Mouse (Mus musculus) A20 (cell line): ENCODE data around the gene Gm49721.
"Not testable (repeated sequence)": the region's sequence is repeated elsewhere in the genome, so short reads cannot be mapped to it uniquely, and the experiment has no call there.

Experiments
- DNase-seq: peaks from one replicate; pipeline ENCODE4 v3.0.0-alpha.2; 2011; ENCODE audit warnings: low read depth, low spot score

Gene Gm49721

GRCm38 (mm10) chr17:6980144-6980543, 1.4 kb downstream of the Gm49721 start:
- DNase-seq: not testable (repeated sequence)

DNA sequence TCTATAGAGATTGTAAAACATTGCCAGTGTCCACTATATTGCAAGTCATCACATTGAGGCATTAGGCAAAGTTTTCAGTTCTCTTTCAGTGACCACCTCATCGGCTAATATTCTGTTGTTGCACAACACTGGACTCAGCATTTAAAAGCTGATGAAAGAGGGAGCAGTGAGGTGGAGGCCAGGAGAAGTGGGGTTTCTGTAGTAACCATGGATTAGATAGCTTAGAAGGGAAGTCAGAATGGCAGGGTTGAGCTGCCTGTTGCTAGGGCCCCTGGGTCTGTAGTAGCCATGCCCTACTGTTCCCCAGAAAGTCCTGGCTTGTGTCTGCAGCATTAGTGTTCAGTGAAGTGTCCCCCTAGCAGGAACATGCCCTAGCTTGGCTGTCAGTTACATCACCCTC, 7.4 kb downstream of the Gm49721 start:
- DNase-seq: not testable (repeated sequence)

- DNase-seq: not testable (repeated sequence)
These were observed 16.8 kb downstream of the Gm49721 start for GRCm38 (mm10) chr17:6995504-6995903.

GRCm38 (mm10) chr17:6996826-6997225, 18.1 kb downstream of the Gm49721 start:
- not testable (repeated sequence) for DNase-seq

DNA sequence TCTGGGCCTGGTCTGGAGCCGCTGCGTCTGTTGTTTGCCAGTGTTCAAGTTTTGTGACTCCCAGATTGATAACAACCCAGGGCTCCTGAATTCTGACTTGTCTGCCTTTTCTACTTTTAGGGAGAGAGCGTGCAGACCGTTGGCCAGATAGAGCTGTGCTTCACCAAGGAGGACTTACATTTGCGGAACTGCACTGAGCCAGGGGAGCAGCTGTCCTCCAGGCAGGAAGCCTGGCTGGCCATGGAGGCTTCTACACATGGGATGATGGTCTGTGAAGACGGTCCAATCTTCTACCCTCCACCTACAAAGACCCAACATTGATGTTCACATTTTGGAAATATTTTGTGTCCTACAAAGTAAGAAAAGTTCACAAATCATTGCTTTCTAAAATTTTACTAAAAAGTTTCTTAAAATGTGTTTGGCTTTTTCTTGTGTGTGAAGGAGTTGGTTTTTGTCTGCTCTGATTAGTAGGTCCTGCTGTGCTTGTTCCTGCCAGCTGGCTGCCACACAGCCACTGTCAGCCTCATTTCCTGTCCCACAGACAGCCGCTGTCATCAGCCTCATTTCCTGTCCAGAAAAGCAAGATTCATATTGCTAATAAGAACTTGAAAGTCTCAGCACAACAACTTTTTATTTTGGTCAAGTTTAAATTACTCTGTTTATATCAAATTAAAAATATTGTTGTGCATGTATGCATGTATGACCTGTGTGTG, 19.2 kb downstream of the Gm49721 start:
- not testable (repeated sequence) for DNase-seq

DNA sequence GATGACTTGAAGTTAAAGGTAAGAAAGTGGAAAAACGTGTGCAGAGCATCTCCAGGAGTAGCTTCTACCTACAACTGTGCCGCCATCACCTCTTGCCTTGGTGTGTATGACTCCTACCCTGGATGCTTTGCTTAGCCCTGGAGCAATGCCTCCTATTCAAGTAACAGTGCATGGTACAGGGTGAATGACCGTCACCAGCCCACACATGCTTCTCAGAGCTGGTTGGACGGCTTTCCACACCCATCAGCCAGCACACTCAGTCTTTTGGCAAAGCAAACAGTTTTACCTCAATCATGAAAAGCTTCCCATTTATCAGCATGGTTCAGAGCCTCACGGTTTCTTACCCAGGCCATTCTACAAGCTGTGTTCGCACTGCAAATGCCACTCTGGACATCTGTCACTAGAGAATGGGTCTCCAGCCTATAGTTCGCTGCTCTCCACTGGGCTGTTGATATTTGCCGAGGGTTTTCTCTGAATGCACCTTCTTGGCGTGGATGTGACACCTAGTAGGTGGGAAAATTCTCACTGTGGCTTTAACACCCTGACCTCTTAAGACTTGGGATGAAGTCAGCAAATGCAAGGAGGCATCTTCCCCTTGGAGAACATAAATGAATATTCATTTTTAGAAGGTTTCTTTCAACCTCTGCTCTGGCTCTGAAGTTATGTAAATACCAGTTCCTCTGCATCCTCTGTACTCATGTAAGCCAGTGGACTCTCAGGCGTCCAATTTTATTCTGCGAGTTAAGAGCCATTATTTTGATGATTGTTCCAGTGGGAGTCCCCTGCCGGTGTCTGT, 23.3 kb downstream of the Gm49721 start:
- not testable (repeated sequence) for DNase-seq

DNA sequence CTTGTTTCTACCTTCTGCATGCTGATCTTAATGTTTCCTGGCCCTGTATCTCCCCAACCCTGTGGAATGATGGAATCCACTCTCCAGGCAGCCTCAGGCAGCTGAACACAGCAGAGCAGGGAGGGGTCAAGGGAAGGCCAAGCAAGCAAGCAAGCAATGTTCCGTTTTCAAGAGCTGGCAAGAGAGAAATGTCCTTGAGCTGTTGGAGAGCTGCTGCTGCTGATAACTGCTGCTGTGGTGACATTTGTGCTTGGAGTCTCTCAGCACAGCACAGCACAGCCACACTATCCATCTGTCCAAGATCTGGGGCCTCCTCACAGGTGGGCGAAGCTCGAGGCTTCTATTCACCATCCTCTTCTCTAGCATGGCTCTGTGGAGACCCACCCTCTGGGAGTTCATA, 24.7 kb downstream of the Gm49721 start:
- not testable (repeated sequence) for DNase-seq

DNA sequence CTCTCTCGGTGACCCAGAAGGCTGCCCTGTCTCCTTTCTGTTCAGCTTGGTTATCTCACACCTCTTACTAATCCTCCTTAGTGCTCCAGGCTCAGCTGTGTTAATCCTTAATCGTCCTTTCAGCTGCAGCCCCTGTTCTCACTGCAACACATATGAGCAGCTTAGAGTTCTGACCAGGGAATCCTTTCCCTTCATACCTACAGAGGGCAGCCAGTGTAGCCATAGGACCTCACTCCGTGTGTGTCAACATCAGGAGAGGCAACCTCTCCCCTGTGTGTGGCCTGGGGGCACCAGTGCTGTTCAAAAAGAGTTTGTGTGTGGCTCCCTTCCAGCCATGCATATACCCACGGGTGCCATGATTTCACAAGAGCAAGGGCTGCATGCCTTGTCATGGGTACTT, 26.9 kb downstream of the Gm49721 start:
- DNase-seq: not testable (repeated sequence)

GRCm38 (mm10) chr17:7008885-7009284, 30.2 kb downstream of the Gm49721 start:
- DNase-seq: not testable (repeated sequence)

DNA sequence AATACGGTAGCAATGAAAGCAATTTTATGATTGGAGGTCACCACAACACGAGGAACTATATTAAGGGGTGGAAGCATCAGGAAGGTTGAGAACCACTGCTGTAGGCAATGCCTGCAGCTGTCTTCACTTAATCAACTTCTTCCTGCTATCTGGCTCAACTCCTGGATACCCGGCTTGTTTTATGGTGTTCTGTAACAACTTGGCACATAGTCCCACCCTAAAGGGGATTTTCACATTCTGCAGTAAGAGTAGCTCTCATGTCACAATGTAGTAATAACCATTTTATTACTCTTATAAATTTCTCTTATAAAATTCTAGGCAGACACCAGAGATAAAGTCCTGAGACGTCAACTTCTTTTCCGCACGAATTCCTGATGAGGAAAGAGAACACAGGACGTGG, 30.7 kb downstream of the Gm49721 start:
- not testable (repeated sequence) for DNase-seq

- DNase-seq: not testable (repeated sequence)
These were observed 31.2 kb downstream of the Gm49721 start for GRCm38 (mm10) chr17:7009901-7010300.

- DNase-seq: not testable (repeated sequence)
These were observed 35.5 kb downstream of the Gm49721 start for GRCm38 (mm10) chr17:7014190-7014589.

DNA sequence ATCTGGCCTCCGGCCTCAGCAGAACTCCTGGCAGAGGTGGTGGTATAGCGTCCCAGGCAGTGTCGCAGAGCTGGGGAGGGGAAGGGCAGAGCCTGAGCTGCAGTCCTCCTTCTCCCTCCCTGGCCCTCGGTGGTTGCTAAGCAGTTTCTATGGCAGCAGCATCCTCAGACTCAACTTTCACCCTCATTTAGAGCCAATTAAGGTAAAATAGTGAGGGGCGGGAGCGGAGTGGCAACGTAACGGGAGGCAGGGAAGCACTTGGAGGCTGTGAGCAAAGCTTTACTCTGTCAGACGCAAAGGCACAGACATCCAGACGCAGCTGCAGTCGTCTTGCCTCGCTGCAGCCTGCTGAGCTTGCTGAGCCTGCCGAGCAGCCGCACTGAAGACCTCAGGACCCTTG, 46.6 kb downstream of the Gm49721 start, which contains the start of gene Gm1604a:
Gene Gm1604a (plus strand): TSS at position 312 of the 400 bp plus-strand sequence.
- not testable (repeated sequence) for DNase-seq

- DNase-seq: not testable (repeated sequence)
These were observed 47.2 kb downstream of the Gm49721 start for GRCm38 (mm10) chr17:7025764-7026346.

- DNase-seq: not testable (repeated sequence)
These were observed 51.5 kb downstream of the Gm49721 start for GRCm38 (mm10) chr17:7030204-7030603.

GRCm38 (mm10) chr17:7030622-7031174, 52.0 kb downstream of the Gm49721 start:
- not testable (repeated sequence) for DNase-seq

DNA sequence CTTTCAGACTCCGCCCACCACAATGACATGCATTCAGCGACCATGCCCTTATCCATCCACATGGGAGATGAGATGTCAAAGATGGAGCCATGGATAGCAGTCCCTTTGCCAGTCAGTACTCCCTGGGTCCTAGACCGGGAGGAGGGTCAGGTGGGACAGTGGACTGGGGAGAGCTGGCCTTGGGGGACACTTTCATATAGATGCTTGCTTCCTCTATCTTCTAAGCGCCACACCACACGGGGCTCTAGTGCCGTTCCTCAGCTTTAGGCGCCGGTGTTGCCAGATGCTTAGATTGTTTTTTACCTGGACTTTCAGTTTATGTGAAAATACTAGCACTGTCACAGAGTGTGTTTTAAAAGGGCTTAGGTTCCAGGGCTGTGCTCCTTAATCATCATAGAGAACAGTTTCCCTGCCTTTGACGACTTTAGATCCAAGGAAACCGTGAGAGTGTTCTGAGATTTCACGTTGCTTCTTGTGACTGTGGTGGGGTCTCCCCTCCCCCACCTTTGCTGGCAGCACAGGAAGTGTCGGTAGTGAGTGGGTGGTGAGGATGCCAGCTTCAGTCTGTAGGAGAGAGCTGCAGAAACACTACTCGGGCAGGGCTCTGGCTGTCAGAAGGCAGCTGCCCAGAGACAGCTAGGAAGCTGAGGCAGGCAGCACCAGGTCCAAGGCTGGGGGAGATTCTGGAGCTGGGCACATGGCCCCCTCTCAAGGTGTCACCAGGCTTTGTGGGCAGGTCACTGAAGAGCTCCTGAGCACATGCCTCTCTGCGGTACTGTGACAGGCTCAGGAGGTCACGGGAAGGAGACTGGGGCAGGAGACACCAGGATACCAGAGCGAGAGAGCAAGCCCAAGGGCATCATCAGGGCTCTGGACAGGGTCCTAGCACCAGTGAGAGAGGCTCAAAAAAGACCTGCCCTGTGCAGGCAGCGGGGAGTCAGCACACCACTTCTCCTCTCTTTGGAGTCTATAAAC, 54.8 kb downstream of the Gm49721 start:
- DNase-seq: not testable (repeated sequence)

DNA sequence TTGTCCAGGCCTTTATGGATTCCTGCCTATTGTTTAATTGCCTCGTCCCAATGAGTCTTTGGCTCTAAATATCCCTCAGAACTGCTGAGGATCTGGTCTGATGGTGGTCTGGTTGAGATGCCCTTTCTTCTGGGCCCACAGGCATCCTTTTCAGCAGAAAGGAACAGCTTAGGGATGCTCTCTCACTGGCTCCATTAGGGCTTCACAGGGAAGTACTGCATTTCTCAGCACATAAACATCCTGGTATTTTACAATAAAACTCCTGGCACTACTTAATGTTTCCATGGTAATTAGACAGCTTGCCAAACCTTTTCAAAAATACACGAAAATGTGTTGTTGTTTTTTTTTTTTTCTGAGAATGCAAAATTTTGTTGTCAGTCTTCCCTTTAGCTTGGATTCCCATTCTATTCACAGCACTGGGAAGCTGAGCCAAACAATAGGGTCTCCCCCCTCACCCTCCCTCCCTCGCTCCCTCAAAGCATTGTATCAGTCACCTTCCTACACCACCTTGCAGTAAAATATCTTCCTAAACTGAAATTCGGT, 90.4 kb downstream of the Gm49721 start:
- DNase-seq: not testable (repeated sequence)

- not testable (repeated sequence) for DNase-seq
These were observed 91.0 kb downstream of the Gm49721 start for GRCm38 (mm10) chr17:7069561-7070240.

DNA sequence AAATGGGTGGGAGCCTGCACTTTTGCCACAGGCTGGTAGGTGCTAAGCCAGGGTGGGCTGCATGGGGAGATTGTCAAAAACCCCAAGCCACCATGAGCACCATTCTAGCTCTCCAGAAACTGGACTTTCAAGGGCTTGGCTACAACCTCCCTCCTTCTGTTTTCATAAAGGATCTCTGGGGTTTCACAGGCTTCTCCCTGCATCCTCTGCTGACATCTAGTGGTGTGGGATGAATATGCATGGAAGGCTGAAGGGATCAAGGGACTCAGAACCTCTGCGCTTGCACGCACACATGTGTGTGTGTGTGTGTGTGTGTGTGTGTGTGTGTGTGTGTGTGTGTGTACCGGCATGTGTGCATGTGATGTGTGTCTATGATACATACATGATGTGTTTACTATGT, 95.8 kb downstream of the Gm49721 start:
- DNase-seq: not testable (repeated sequence)
